Mouse (Mus musculus) activated CD4-positive, CD25-positive, alpha-beta regulatory T cell, adult 4 months (primary cell): ENCODE measurements around the gene D7Ertd443e. TPM values are rescaled to one million over a fixed set of nuclear protein-coding genes. Genes with fewer than 3 reads are reported as not detected.

Experiments
- ATAC-seq: one replicate; pipeline ENCODE4 v1.8.0; 2017
- polyA plus RNA-seq, 2 experiments: library from polyadenylated mRNA; unstranded; fragments of 100-300 nt; shearing (Covaris generic); gene quantifications; one replicate each; pipeline ENCODE4 v1.2.1; 2017

The D7Ertd443e gene
- polyA plus RNA-seq, 2 experiments from 2014 or later, result not detected

GRCm38 (mm10) chr7:134226231-134226630, 159.2 kb downstream of the D7Ertd443e start:
- ATAC-seq, result no peak

- no peak for ATAC-seq
Observed at GRCm38 (mm10) chr7:134224741-134225612, 160.5 kb downstream of the D7Ertd443e start.

GRCm38 (mm10) chr7:134224421-134224740, 161.1 kb downstream of the D7Ertd443e start:
- ATAC-seq, result no peak

- ATAC-seq, result no peak
Observed at GRCm38 (mm10) chr7:134223444-134224161, 161.9 kb downstream of the D7Ertd443e start.

Other genes starting within 250 kb of the D7Ertd443e start
- gene Adam12, start 153.5 kb downstream of the D7Ertd443e start, polyA plus RNA-seq, result 1 to 10 TPM; 1.3 to 1.7 TPM